Mouse (Mus musculus): ENCODE data around the gene Prpf38b.

The Prpf38b gene

GRCm38 (mm10) chr3:108911548-108912413 is at the start of gene Prpf38b:
Prpf38b (minus strand) TSS chr3:108911727.
- peak; percentile 85 to 95 for DNase-seq (ENCODE audit: low spot score in 2 of 2)

- peak in 1 of 2 experiments; percentile 20 for DNase-seq (ENCODE audit: low spot score in 2 of 2)
Measured at GRCm38 (mm10) chr3:108961226-108961625, 49.7 kb upstream of the Prpf38b start.

GRCm38 (mm10) chr3:108959680-108960295 is 48.3 kb upstream of the Prpf38b start:
- no peak for DNase-seq (ENCODE audit: low spot score in 2 of 2)

DNA sequence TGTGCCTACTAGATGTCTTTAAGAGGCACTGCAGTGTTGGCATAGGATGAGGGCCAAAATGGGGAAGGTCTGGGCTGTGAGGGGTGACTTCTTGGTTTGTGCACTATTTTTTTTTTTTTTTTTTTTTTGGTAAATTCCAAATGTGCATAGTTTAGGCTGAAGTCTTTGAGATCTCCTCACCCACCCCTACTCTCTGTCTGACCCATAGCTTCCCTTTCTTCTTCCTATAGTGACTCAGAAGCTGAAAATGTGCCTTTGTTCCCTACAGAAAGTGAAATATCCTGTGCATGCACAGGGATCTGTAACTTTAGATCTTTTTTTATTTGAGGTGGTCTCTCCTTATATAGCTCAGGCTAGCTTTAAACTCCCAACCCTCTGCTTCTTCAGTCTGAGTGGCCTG is 46.4 kb upstream of the Prpf38b start:
- no peak for DNase-seq (ENCODE audit: low spot score in 2 of 2)

GRCm38 (mm10) chr3:108940996-108941395 is 29.5 kb upstream of the Prpf38b start:
- no peak for DNase-seq (ENCODE audit: low spot score in 2 of 2)

- no peak for DNase-seq (ENCODE audit: low spot score in 2 of 2)
Measured at GRCm38 (mm10) chr3:108940001-108940633, 28.6 kb upstream of the Prpf38b start, which contains the start of gene Gm9857. Gm9857 (minus strand) TSS chr3:108940445.

DNA sequence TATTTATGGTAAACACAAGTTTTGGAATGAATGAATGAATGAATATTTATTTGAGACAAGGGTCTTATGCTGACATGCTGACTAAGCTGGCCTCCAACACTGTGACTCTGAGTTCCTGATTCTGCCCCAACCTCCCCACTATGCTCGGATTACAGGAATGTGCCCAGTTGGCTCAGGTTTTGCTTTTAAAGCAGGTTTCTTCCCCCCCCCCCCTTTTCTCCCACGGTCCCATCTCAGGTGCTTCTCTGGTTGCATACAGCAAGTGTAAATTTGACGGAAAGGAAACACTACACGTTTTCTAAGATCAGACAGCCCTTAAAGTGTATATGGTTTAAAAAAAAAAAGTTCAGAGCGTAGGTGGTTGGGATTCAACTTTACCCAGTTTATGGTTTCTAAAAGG is 28.0 kb upstream of the Prpf38b start, which contains the start of gene Henmt1:
TSS of gene Henmt1 (plus strand) at position 301 of the 400 bp plus-strand sequence.
- no peak for DNase-seq (ENCODE audit: low spot score in 2 of 2)

- no peak for DNase-seq (ENCODE audit: low spot score in 2 of 2)
Measured at GRCm38 (mm10) chr3:108938691-108939090, 27.2 kb upstream of the Prpf38b start.

DNA sequence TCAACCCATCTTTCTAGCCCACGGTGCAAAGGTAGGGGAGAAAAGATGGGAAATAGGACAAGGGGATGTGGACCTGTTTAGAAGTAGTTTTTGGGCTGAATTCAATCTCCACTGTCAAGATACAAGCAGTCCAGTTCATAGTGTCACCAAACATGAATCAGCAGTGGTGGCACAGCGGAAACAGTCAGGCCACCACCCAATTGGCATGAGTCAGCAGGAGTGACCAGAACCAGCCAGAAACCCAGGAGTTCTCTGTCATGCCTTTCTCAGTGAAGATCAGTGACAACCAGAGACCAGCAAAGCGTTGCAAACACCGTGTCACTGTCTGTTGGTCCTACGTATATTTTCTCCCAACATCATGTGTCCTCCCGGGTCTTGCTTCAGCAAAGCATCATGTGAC is 22.0 kb upstream of the Prpf38b start:
- DNase-seq (ENCODE audit: low spot score in 2 of 2) = no peak

- no peak for DNase-seq (ENCODE audit: low spot score in 2 of 2)
Measured at GRCm38 (mm10) chr3:108926308-108926707, 14.8 kb upstream of the Prpf38b start.

DNA sequence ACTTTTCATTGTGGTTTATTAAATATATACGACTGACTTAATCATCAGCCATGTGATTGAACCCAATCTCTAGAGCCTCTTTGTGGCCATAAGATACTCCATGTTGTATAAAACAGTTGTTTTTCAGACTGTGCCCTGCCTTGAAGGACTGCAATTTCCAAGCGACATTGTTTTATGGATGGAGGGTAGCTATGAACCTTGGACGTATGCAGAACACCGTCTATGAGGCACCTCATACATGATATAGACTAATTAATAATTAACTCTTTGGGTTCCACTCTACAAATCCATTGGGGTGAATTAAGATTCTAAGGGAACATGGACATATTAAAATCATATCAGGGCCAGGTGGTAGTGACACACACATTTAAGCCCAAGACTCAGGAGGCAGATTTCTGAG is 14.2 kb upstream of the Prpf38b start:
- DNase-seq (ENCODE audit: low spot score in 2 of 2) = no peak

GRCm38 (mm10) chr3:108921822-108922221 is 10.3 kb upstream of the Prpf38b start:
- DNase-seq (ENCODE audit: low spot score in 2 of 2) = no peak

- DNase-seq (ENCODE audit: low spot score in 2 of 2) = no peak
Measured at GRCm38 (mm10) chr3:108920442-108921070, 9.0 kb upstream of the Prpf38b start.

- no peak for DNase-seq (ENCODE audit: low spot score in 2 of 2)
Measured at GRCm38 (mm10) chr3:108918852-108919251, 7.3 kb upstream of the Prpf38b start.

DNA sequence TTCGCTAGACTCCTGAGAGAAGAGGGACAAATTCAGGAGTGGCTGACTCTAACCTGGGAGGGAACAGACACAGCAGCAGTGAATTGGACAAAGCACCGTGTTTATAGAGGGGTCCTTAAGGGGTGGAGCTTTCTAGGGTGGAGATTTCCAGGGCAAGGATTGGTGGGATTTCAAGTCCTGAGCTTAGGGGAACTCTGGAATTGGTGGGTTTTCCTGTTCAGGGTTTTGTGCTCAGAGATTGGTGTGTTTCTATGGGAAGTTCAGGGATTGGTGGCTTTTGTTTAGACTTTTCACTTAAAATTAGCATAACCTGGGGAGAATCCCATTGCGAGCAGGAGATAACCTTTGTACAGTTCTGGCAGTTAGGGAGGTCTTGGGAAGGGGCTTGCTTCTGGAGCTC is 6.5 kb upstream of the Prpf38b start:
- DNase-seq (ENCODE audit: low spot score in 2 of 2) = no peak

GRCm38 (mm10) chr3:108916857-108917256 is 5.3 kb upstream of the Prpf38b start:
- DNase-seq (ENCODE audit: low spot score in 2 of 2) = no peak

DNA sequence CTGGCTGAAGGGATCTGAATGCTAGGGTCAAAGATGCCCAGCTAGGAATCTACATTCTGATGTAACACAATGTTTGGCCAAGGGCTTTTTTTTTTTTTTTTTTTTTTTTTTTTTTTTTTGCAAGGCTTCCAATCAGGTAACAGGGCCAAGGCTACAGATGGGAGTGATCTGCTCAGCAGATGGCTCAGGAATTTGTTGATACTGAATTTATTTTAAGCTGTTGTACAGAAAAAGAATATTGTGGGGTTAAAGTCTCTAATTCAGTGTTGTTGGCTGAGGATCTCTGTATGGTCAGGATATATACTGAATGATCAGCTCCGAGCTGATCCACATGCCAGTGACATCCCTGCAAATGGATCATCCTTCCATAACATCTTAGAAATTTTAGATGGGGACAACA is 4.5 kb upstream of the Prpf38b start:
- DNase-seq (ENCODE audit: low spot score in 2 of 2) = no peak

DNA sequence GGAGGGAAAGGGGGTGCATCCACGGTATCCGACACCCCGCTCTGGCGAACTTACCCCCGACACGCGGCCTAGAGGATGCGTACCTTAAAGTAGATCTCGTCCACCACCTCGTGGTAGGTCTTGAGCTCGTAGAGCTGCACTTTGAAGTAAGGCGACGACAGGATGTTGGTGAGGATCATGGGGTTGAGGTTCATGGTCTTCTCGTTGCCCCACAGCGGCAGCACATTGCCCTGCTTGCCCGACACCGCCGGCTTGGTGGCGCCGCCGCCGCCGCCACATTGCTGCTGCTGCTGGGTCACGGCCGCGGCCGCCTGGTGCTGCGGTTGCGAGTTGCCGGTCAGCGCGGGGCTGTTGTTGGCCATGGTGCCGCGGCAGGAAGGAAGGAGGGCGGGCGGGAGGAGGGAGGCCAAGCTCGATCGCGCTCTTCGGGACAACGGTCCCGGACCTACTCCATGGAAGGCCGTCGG is 413 bp downstream of the Prpf38b start:
- DNase-seq (ENCODE audit: low spot score in 2 of 2) = peak; percentile 30 to 52

DNA sequence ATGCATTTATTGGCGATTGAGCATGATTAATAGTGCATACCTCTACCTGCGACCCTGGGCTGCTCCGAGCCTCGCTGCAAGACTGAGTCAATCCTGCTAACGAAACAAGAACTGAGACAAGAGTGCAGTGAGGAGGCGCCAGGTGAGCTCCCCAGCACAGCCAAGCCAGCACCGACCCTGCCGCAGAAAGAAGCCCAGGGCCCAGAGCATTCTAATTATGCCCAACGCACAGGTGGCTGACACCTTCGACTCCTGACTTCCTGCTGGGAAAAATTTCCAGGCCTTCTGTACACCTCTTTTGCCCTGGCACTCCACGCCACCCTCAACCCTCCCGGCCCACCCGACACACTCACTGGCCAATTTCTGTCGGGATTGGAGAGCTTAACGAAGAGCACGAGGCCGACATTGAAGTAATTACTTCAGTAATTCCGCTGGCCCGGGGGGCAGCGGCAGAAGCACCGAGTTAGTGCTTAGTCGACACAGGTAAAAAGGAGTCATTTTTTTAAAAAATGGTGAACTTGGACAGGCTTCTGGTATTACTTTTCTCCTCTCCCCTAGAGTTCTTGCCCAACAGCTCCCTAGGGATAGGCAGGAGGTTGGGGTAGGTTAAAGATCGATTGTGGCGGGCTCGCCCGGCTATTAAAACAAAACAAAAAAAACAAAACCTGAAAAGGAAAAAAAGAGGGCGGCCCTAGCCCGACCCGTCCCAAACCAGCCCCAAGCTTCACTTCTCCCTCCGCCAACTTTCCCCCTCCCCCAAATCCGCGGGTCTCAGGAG is 1.0 kb downstream of the Prpf38b start:
- DNase-seq (ENCODE audit: low spot score in 2 of 2) = no peak

DNA sequence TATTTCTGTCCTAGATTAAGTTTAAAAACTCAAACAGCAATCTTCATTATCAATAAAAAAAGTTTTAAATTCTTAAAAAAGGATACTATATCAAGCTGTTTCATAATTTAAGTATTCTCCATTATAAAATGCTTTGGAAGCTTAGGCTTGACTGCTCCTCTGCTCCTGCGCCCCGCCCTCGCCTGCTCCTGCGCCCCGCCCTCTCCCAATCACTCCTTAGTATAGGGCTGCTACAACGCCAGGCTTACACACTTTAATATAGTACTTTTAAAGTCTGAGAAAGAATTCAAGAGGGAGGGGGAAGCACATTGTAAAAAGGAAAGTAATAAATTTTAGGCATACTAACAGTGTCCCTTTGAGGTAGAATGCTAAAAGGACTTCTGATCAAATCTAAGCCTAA is 8.6 kb downstream of the Prpf38b start:
- DNase-seq (ENCODE audit: low spot score in 2 of 2) = no peak

DNA sequence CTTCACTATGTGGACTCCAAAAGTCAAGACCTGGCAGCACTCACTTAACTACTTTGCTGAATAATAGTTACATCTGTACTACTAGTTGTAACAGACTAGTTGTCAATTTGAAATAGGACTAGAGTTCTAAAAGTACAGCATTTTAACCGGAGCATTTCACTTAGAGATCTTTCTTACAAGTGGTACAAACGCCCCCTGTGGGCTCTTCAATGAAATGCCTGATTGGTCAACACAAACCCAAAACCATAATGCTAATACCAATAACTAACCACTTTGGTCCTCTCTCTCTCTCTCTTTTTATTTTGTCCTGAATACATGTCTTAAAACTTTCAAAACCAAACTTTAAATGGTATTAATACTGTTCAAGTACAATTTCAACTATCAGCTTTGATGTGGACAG is 9.5 kb downstream of the Prpf38b start:
- DNase-seq (ENCODE audit: low spot score in 2 of 2) = no peak
